Mouse (Mus musculus): Measurements from ENCODE around the gene Snx6. TPM values are rescaled to one million over a fixed set of nuclear protein-coding genes. Genes with fewer than 3 reads are reported as not detected.
A peak's percentile ranks its signal among the peaks of the same experiment; 100 is the strongest.

Snx6 gene
- polyA plus RNA-seq (2014; fragmentation: Nextera tagmentation; extraction: Ambion mirVana), result 186 and 188 TPM in 2 replicates

- Histone ChIP-seq H3K4me1 (ENCODE audit: insufficient read depth) (peaks cover 10% of the 10 kb centered on the region; the same call in 1 of the 2 replicates), H3K36me3 (ENCODE audit: insufficient read depth) (peaks cover 15% of the 10 kb centered on the region; the same call in 1 of the 2 replicates), H3K4me3 (ENCODE audit: low read depth, low read length) (peak within 1 kb of the TSS; percentile 95), H3K27me3 (ENCODE audit: insufficient read depth, low read length) (no peaks in the 10 kb centered on the region), H3K9me3 (ENCODE audit: low read depth, low read length) (no peaks in the 10 kb centered on the region), H3K9ac (peak within 1 kb of the TSS; percentile 99), H3K4me2 (peak within 1 kb of the TSS; percentile 72), H3K27ac (ENCODE audit: low read depth) (peak within 1 kb of the TSS; percentile 81)
- under 1% methylated on average over 76 of the region's 76 CpGs for WGBS
- ATAC-seq (ENCODE audit: insufficient read depth) (peak; percentile 95), DNase-seq (peak; percentile 94)
- no peak for TF ChIP-seq CTCF (IDR thresholded peaks at IDR 0.05; ENCODE audit: low read depth)
Observed at GRCm38 (mm10) chr12:54795153-54795998, at the start of gene Snx6. TSS of gene Snx6 (minus strand) at chr12:54795703.

GRCm38 (mm10) chr12:54844415-54844814 lies 48.9 kb upstream of the Snx6 start:
- Histone ChIP-seq H3K9me3 (ENCODE audit: low read depth, low read length) (no peaks in the 10 kb centered on the region), H3K36me3 (ENCODE audit: insufficient read depth) (no peaks in the 10 kb centered on the region), H3K9ac (no peak overlapping the region), H3K27me3 (ENCODE audit: insufficient read depth, low read length) (no peaks in the 10 kb centered on the region), H3K4me3 (ENCODE audit: low read depth, low read length) (no peak overlapping the region), H3K4me2 (no peak overlapping the region), H3K27ac (ENCODE audit: low read depth) (no peak overlapping the region), H3K4me1 (ENCODE audit: insufficient read depth) (no peaks in the 10 kb centered on the region)
- no peak for TF ChIP-seq CTCF (IDR thresholded peaks at IDR 0.05; ENCODE audit: low read depth)
- ATAC-seq (ENCODE audit: insufficient read depth) (no peak), DNase-seq (no peak)

DNA sequence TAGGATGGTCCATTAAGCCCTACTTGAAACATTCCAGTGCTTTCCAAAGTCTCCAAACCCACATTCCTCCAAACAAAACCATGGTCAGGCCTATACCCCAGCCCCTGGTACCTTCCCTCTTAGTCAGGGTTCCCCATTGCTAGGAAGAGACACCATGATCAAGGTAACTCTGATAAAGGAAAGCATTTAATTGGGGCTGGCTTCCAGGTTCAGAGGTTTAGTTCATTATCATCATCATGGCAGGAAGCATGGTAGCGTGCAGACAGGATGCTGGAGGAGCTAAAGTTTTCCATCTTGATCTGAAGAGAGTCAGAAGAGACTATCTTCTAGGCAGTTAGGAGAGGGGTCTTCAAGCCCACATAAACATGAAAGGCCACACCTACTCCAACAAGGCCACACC lies 46.1 kb upstream of the Snx6 start:
- 86% methylated on average over 1 of the region's 1 CpGs for WGBS
- Histone ChIP-seq H3K27me3 (ENCODE audit: insufficient read depth, low read length) (no peaks in the 10 kb centered on the region), H3K9ac (no peak overlapping the region), H3K9me3 (ENCODE audit: low read depth, low read length) (no peaks in the 10 kb centered on the region), H3K36me3 (ENCODE audit: insufficient read depth) (no peaks in the 10 kb centered on the region), H3K4me2 (no peak overlapping the region), H3K27ac (ENCODE audit: low read depth) (no peak overlapping the region), H3K4me3 (ENCODE audit: low read depth, low read length) (no peak overlapping the region), H3K4me1 (ENCODE audit: insufficient read depth) (no peaks in the 10 kb centered on the region)
- ATAC-seq (ENCODE audit: insufficient read depth) (no peak), DNase-seq (no peak)
- TF ChIP-seq CTCF (IDR thresholded peaks at IDR 0.05; ENCODE audit: low read depth), result no peak

GRCm38 (mm10) chr12:54839815-54840214 lies 44.3 kb upstream of the Snx6 start:
- no peak overlapping the region for H3K27ac ChIP-seq (ENCODE audit: low read depth)
- no peak overlapping the region for H3K4me2 ChIP-seq
- 81% methylated on average over 2 of the region's 2 CpGs for WGBS
- H3K9me3 ChIP-seq (ENCODE audit: low read depth, low read length), result no peaks in the 10 kb centered on the region
- no peak for DNase-seq
- H3K4me3 ChIP-seq (ENCODE audit: low read depth, low read length), result no peak overlapping the region
- no peaks in the 10 kb centered on the region for H3K27me3 ChIP-seq (ENCODE audit: insufficient read depth, low read length)
- H3K4me1 ChIP-seq (ENCODE audit: insufficient read depth), result peaks cover 1% of the 10 kb centered on the region; the same call in 1 of the 2 replicates
- ATAC-seq (ENCODE audit: insufficient read depth), result no peak
- TF ChIP-seq CTCF (IDR thresholded peaks at IDR 0.05; ENCODE audit: low read depth), result no peak
- no peak overlapping the region for H3K9ac ChIP-seq
- no peaks in the 10 kb centered on the region for H3K36me3 ChIP-seq (ENCODE audit: insufficient read depth)

DNA sequence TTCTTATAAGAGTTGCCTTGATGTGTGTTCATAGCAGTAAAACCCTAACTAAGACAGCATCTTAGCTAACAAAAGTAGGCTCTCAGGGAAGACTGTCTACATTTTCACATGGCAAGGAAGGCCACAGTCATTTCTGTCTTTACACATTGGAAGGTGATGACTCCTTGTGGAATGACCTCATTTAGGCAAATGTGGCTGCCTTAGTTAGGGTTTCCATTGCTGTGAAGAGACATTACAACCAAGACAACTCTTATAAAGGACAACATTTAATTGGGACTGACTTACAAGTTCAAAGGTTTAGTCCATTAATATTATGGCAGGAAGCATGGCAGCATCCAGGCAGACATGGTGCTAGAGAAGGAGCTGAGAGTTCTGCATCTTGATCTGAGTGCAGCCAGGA lies 43.4 kb upstream of the Snx6 start:
- no peaks in the 10 kb centered on the region for H3K36me3 ChIP-seq (ENCODE audit: insufficient read depth)
- H3K4me2 ChIP-seq, result no peak overlapping the region
- no peak for TF ChIP-seq CTCF (IDR thresholded peaks at IDR 0.05; ENCODE audit: low read depth)
- peaks cover 3% of the 10 kb centered on the region; the same call in 1 of the 2 replicates for H3K4me1 ChIP-seq (ENCODE audit: insufficient read depth)
- H3K27me3 ChIP-seq (ENCODE audit: insufficient read depth, low read length), result no peaks in the 10 kb centered on the region
- no peak overlapping the region for H3K27ac ChIP-seq (ENCODE audit: low read depth)
- no peak for DNase-seq
- ATAC-seq (ENCODE audit: insufficient read depth), result no peak
- H3K4me3 ChIP-seq (ENCODE audit: low read depth, low read length), result no peak overlapping the region
- H3K9me3 ChIP-seq (ENCODE audit: low read depth, low read length), result no peaks in the 10 kb centered on the region
- no peak overlapping the region for H3K9ac ChIP-seq

- no peak for ATAC-seq (ENCODE audit: insufficient read depth)
- Histone ChIP-seq H3K9ac (no peak overlapping the region), H3K36me3 (ENCODE audit: insufficient read depth) (no peaks in the 10 kb centered on the region), H3K4me2 (peak overlapping the region; percentile 54), H3K4me3 (ENCODE audit: low read depth, low read length) (no peak overlapping the region), H3K27ac (ENCODE audit: low read depth) (no peak overlapping the region), H3K4me1 (ENCODE audit: insufficient read depth) (peaks cover 3% of the 10 kb centered on the region; the same call in 1 of the 2 replicates), H3K27me3 (ENCODE audit: insufficient read depth, low read length) (no peaks in the 10 kb centered on the region), H3K9me3 (ENCODE audit: low read depth, low read length) (no peaks in the 10 kb centered on the region)
- TF ChIP-seq CTCF (IDR thresholded peaks at IDR 0.05; ENCODE audit: low read depth), result no peak
- DNase-seq, result peak; percentile 51
- WGBS, result 57% methylated on average over 17 of the region's 18 CpGs
Observed at GRCm38 (mm10) chr12:54835608-54836570, 40.4 kb upstream of the Snx6 start.

Measured in lung, embryonic 14.5 days (tissue).